ENCODE assay signal across 7 mouse cellular contexts in the genomic region with DNA sequence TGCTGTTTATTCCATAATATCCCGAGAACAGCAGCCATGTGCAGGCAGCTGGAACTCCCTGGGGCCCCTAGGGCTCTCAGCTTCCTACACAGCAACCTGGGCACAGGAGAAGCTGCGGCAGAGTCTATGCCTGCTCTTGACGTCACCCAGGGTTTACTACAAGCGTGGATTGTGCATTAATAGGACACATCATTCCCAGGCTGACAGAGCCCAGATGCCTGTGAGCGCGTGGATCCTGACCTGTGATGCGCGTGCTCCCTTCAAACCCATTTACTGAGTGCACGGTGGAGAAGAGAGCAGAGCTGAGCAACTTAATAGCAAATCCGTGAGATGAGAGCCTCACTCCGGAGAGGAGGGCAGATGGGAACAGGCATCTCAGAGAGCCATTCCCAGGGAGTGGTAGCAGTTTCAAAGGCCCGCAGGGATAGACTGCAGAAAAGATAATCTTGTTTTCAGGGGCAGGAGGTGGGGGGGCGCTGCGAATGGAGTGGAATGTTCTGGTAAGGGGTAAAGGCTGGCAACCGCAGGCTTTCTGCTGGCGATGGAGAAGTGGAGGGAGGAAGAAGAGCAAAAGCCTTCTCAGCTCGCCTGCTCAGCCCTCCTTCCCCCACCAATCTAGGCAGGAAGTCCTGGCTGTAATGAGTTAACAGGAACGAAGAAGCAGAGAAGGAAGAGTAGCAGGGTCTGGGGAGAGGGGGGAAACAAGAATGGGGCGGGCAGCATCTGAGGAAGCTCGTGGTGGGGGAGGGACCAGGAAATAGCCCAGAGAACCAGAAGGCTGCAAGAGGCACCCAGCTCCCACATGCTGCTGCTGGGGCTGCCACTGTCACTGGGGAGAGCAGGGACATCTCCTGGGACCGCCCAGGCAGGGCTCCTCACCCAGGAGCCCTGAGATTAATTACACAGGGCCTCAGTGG. TPM values are rescaled to one million over a fixed set of nuclear protein-coding genes. Genes with fewer than 3 reads are reported as not detected.
DNase-seq lines count a peak whose midpoint lies in the region; ATAC-seq and TF ChIP-seq lines count a peak whose summit lies in the region.

No protein-coding gene starts in this region.

- TF ChIP-seq EP300 in CH12.LX (IDR thresholded peaks at IDR 0.05; ENCODE audit: low read length) = 0 out of 2 replicates have a peak, but pooled peaks have one; percentile 27

- in situ Hi-C loops in CH12.LX (cut with MboI; ENCODE audit: low pct_ligation_motif_present, low pct_unique_long_range_greater_than_20kb, low sequenced_read_pairs) = no loop called here

- TF ChIP-seq CTCF in CH12.LX (conservative IDR thresholded peaks at IDR 0.05 in 1 of 2, IDR thresholded peaks at IDR 0.05 in 1 of 2; ENCODE audit: low read depth in 2 of 2, low read length in 2 of 2) = no peak
- TF ChIP-seq CTCF in liver, adult 2 months (IDR thresholded peaks at IDR 0.05; ENCODE audit: low read depth, low read length) = no peak
- TF ChIP-seq CTCF in thymus, adult 2 months (IDR thresholded peaks at IDR 0.05; ENCODE audit: borderline replicate concordance, control insufficient read depth, extremely low read depth, insufficient read depth, low read length, poor library complexity) = no peak

- peak overlapping the region; percentile 86 for H3K9ac ChIP-seq in CH12.LX (ENCODE audit: insufficient read depth, low read depth)
- H3K9ac ChIP-seq in hindbrain, embryonic 15.5 days = peak overlapping the region; percentile 21; the same call in 1 of the 2 replicates
- H3K9ac ChIP-seq in liver, adult 2 months (ENCODE audit: low read depth, low read length) = peak overlapping the region; percentile 46

- H3K9me3 ChIP-seq in CH12.LX (replicated peaks; ENCODE audit: low read length) = no peaks in the 10 kb centered on the region
- no peaks in the 10 kb centered on the region for H3K9me3 ChIP-seq in forebrain, embryonic 10.5 days
- H3K9me3 ChIP-seq in hindbrain, embryonic 15.5 days = no peaks in the 10 kb centered on the region

- ATAC-seq in hindbrain, embryonic 15.5 days (ENCODE audit: low FRiP score, low read depth) = no peak; the same call in 1 of the 2 replicates

- 44% methylated on average over 21 of the region's 21 CpGs for WGBS in forebrain, embryonic 10.5 days
- 27% methylated on average over 21 of the region's 21 CpGs for WGBS in hindbrain, embryonic 15.5 days
- WGBS in liver, adult 2 months = 64% methylated on average over 21 of the region's 21 CpGs
- 12% methylated on average over 21 of the region's 21 CpGs for WGBS in thymus, adult 2 months

- H3K27ac ChIP-seq in CH12.LX (ENCODE audit: insufficient read depth, low read depth) = peak overlapping the region; percentile 97
- H3K27ac ChIP-seq in forebrain, embryonic 10.5 days = peak overlapping the region; percentile 76
- H3K27ac ChIP-seq in hindbrain, embryonic 15.5 days (replicated peaks) = peak overlapping the region; percentile 77
- H3K27ac ChIP-seq in liver, adult 2 months (replicated peaks; ENCODE audit: insufficient read depth, low read depth, low read length) = peak overlapping the region; percentile 57
- peak overlapping the region; percentile 98 for H3K27ac ChIP-seq in thymus, adult 2 months (ENCODE audit: control insufficient read depth, insufficient read depth, low read length)

- H3K36me3 ChIP-seq in CH12.LX (replicated peaks in 1 of 2; ENCODE audit: control insufficient read depth in 1 of 2, insufficient read depth in 1 of 2, low read length in 1 of 2) = peaks cover 14 to 42% of the 10 kb centered on the region in 2 experiments
- peaks cover 11% of the 10 kb centered on the region for H3K36me3 ChIP-seq in forebrain, embryonic 10.5 days (replicated peaks)
- H3K36me3 ChIP-seq in hindbrain, embryonic 15.5 days = no peaks in the 10 kb centered on the region
- no peaks in the 10 kb centered on the region for H3K36me3 ChIP-seq in liver, adult 2 months (ENCODE audit: control insufficient read depth, insufficient read depth, low read length)
- H3K36me3 ChIP-seq in thymus, adult 2 months (ENCODE audit: control insufficient read depth, insufficient read depth, low read length) = no peaks in the 10 kb centered on the region

- peak overlapping the region; percentile 92 for H3K4me2 ChIP-seq in CH12.LX (ENCODE audit: insufficient read depth, low read depth, poor library complexity, severe bottlenecking)
- peak overlapping the region; percentile 83 for H3K4me2 ChIP-seq in hindbrain, embryonic 15.5 days

- peak; percentile 81 for TF ChIP-seq POLR2A in CH12.LX (IDR thresholded peaks at IDR 0.05; ENCODE audit: low read depth, low read length)
- no peak for TF ChIP-seq POLR2A in liver, adult 2 months (IDR thresholded peaks at IDR 0.05; ENCODE audit: extremely low read depth, insufficient read depth, low read length)
- peak; percentile 80 for TF ChIP-seq POLR2A in thymus, adult 2 months (IDR thresholded peaks at IDR 0.05; ENCODE audit: control insufficient read depth, extremely low read depth, insufficient read depth, low read length, poor library complexity)

- peaks cover 80% of the 10 kb centered on the region for H3K79me2 ChIP-seq in CH12.LX (replicated peaks; ENCODE audit: control insufficient read depth, extremely low read depth, insufficient read depth, poor library complexity, severe bottlenecking)
- peaks cover 66% of the 10 kb centered on the region for H3K79me2 ChIP-seq in liver, adult 2 months (ENCODE audit: control insufficient read depth, insufficient read depth, low read length)

- peaks cover 36 to 74% of the 10 kb centered on the region in 2 experiments for H3K4me1 ChIP-seq in CH12.LX (ENCODE audit: control insufficient read depth in 1 of 2, insufficient read depth in 2 of 2)
- H3K4me1 ChIP-seq in forebrain, embryonic 10.5 days = peaks cover 67% of the 10 kb centered on the region
- peaks cover 69% of the 10 kb centered on the region for H3K4me1 ChIP-seq in hindbrain, embryonic 15.5 days (replicated peaks)
- peaks cover 17% of the 10 kb centered on the region for H3K4me1 ChIP-seq in liver, adult 2 months (ENCODE audit: control insufficient read depth, insufficient read depth, low read length)
- peaks cover 71% of the 10 kb centered on the region for H3K4me1 ChIP-seq in thymus, adult 2 months (replicated peaks; ENCODE audit: control insufficient read depth, insufficient read depth, low read length)

- dilution Hi-C loops in CH12.LX (cut with MboI; ENCODE audit: extremely low pct_ligation_motif_present, extremely low pct_unique_long_range_greater_than_20kb, low sequenced_read_pairs) = no loop called here

- no peaks in the 10 kb centered on the region for H3K27me3 ChIP-seq in CH12.LX (replicated peaks)
- H3K27me3 ChIP-seq in forebrain, embryonic 10.5 days (ENCODE audit: poor library complexity, severe bottlenecking) = no peaks in the 10 kb centered on the region
- no peaks in the 10 kb centered on the region for H3K27me3 ChIP-seq in hindbrain, embryonic 15.5 days
- no peaks in the 10 kb centered on the region for H3K27me3 ChIP-seq in liver, adult 2 months (ENCODE audit: control insufficient read depth, insufficient read depth, low read length)
- H3K27me3 ChIP-seq in thymus, adult 2 months (ENCODE audit: control insufficient read depth, insufficient read depth, low read length) = no peaks in the 10 kb centered on the region

- peak overlapping the region; percentile 56 to 89 (median 59) for H3K4me3 ChIP-seq in CH12.LX (replicated peaks in 1 of 3; ENCODE audit: low read depth in 2 of 3, low read length in 2 of 3, poor library complexity in 1 of 3)
- H3K4me3 ChIP-seq in forebrain, embryonic 10.5 days = peak overlapping the region; percentile 25; the same call in 1 of the 2 replicates
- H3K4me3 ChIP-seq in hindbrain, embryonic 15.5 days = peak overlapping the region; percentile 17
- H3K4me3 ChIP-seq in liver, adult 2 months (ENCODE audit: insufficient read depth, low read depth, low read length) = no peak overlapping the region; the same call in 1 of the 2 replicates
- H3K4me3 ChIP-seq in thymus, adult 2 months (ENCODE audit: control insufficient read depth, insufficient read depth, low read length) = peak overlapping the region; percentile 37

- DNase-seq in A20 (ENCODE audit: low read depth, low spot score) = peak; percentile 77
- peak; percentile 89 for DNase-seq in CH12.LX (ENCODE audit: extremely low read depth)
- DNase-seq in forebrain, embryonic 10.5 days (ENCODE audit: extremely low spot score, low spot score) = no peak
- peak; percentile 48 for DNase-seq in liver, adult 2 months (ENCODE audit: extremely low read depth, low read depth, low spot score)
- peak; percentile 81 for DNase-seq in naive thymus-derived CD4-positive, alpha-beta T cell, adult 2 months (ENCODE audit: low read depth)
- DNase-seq in thymus, adult 2 months = peak; percentile 85

- no peak; the same call in 1 of the 2 replicates for TF ChIP-seq RAD21 in CH12.LX (IDR thresholded peaks at IDR 0.05; ENCODE audit: low read depth, low read length)

TF ChIP-seq in CH12.LX, 34 proteins besides CTCF, POLR2A, EP300 and RAD21 (continues in another document):
- peak; percentile 72 for TF ChIP-seq CHD2 (IDR thresholded peaks at IDR 0.05; ENCODE audit: low read length)

RNA-seq across cellular contexts. Expression of a gene that starts 4.0 kb away (rescaled TPM):
- total RNA-seq in CH12.LX (2012; rRNA removed) (196 and 203 TPM in 2 replicates), CH12.LX (2014; rRNA removed) (118 and 119 TPM in 2 replicates)
- 191 and 193 TPM in 2 replicates for polyA plus RNA-seq in CH12.LX (2012; ENCODE audit: insufficient read length, low read depth)
- polyA plus RNA-seq in forebrain, embryonic 10.5 days (2016; fragmentation: Nextera tagmentation; extraction: Ambion mirVana) = 13.6 and 15.0 TPM in 2 replicates
- 25.7 and 31.9 TPM in 2 replicates for polyA plus RNA-seq in hindbrain, embryonic 15.5 days (2015; fragmentation: Nextera tagmentation; extraction: Ambion mirVana)
- 11.3 and 16.4 TPM in 2 replicates for total RNA-seq in liver, adult 2 months (2014; rRNA removed)
- polyA plus RNA-seq in liver, adult 2 months (2012; rRNA removed) = 23.4 and 30.3 TPM in 2 replicates
- polyA plus RNA-seq in thymus, adult 2 months (2012; rRNA removed) = 515 and 528 TPM in 2 replicates

RNA-seq across cellular contexts. Expression of a gene that starts 19.1 kb away (rescaled TPM):
- 53.6 and 55.1 TPM in 2 replicates for total RNA-seq in CH12.LX (2012; rRNA removed)
- 3.8 and 5.6 TPM in 2 replicates for total RNA-seq in CH12.LX (2014; rRNA removed)
- 13.2 and 17.3 TPM in 2 replicates for polyA plus RNA-seq in CH12.LX (2012; ENCODE audit: insufficient read length, low read depth)
- polyA plus RNA-seq in forebrain, embryonic 10.5 days (2016; fragmentation: Nextera tagmentation; extraction: Ambion mirVana) = 7.9 and 9.2 TPM in 2 replicates
- 58.3 and 63.4 TPM in 2 replicates for polyA plus RNA-seq in hindbrain, embryonic 15.5 days (2015; fragmentation: Nextera tagmentation; extraction: Ambion mirVana)
- total RNA-seq in liver, adult 2 months (2014; rRNA removed) = 0.40 and 0.46 TPM in 2 replicates
- polyA plus RNA-seq in liver, adult 2 months (2012; rRNA removed) = 0.27 and 0.60 TPM in 2 replicates
- 56.0 and 61.4 TPM in 2 replicates for polyA plus RNA-seq in thymus, adult 2 months (2012; rRNA removed)

RNA-seq across cellular contexts. Expression of a gene that starts 33.0 kb away (rescaled TPM):
- total RNA-seq in CH12.LX (2012; rRNA removed) (30.0 and 33.4 TPM in 2 replicates), CH12.LX (2014; rRNA removed) (5.6 and 6.9 TPM in 2 replicates)
- 12.3 and 13.2 TPM in 2 replicates for polyA plus RNA-seq in CH12.LX (2012; ENCODE audit: insufficient read length, low read depth)
- 3.1 and 3.6 TPM in 2 replicates for polyA plus RNA-seq in forebrain, embryonic 10.5 days (2016; fragmentation: Nextera tagmentation; extraction: Ambion mirVana)
- polyA plus RNA-seq in hindbrain, embryonic 15.5 days (2015; fragmentation: Nextera tagmentation; extraction: Ambion mirVana) = 15.9 and 18.5 TPM in 2 replicates
- total RNA-seq in liver, adult 2 months (2014; rRNA removed) = 11.5 and 12.1 TPM in 2 replicates
- 15.3 and 29.2 TPM in 2 replicates for polyA plus RNA-seq in liver, adult 2 months (2012; rRNA removed)
- 72.7 and 94.1 TPM in 2 replicates for polyA plus RNA-seq in thymus, adult 2 months (2012; rRNA removed)

Comparison
In these comparisons a context has a peak if more than half of its experiments do, and no peak if none do; other contexts are left out.
1. H3K9ac ChIP-seq: peak in every context shown above with its lines; median percentile 86 in CH12.LX; 46 in liver, adult 2 months; 21 in hindbrain, embryonic 15.5 days.